Mouse (Mus musculus): ENCODE results near the gene Zfp947. TPM values are rescaled to one million over a fixed set of nuclear protein-coding genes. Genes with fewer than 3 reads are reported as not detected.

Gene Zfp947
- polyA plus RNA-seq (2012; rRNA removed; ENCODE audit: low replicate concordance): 0.05 and 0.16 TPM in 2 replicates

GRCm38 (mm10) chr17:22165722-22166294, at the start of gene Zfp947:
TSS of gene Zfp947 (minus strand) at chr17:22166190.

Other genes with a start within 250 kb of the Zfp947 start
- gene Zfp942, start 203.7 kb downstream of the Zfp947 start, polyA plus RNA-seq (2012; rRNA removed; ENCODE audit: low replicate concordance): 1.4 and 2.4 TPM in 2 replicates
- gene Zfp943, start 203.6 kb downstream of the Zfp947 start, polyA plus RNA-seq (2012; rRNA removed; ENCODE audit: low replicate concordance): 4.3 and 6.3 TPM in 2 replicates
- 0.11 and 0.47 TPM in 2 replicates for gene Zfp994, start 59.4 kb upstream of the Zfp947 start, polyA plus RNA-seq (2012; rRNA removed; ENCODE audit: low replicate concordance)
- gene CT030661.1, start 148.6 kb upstream of the Zfp947 start, polyA plus RNA-seq (2012; rRNA removed; ENCODE audit: low replicate concordance): 0.39 and 0.88 TPM in 2 replicates
- gene Zfp944, start 195.2 kb upstream of the Zfp947 start, polyA plus RNA-seq (2012; rRNA removed; ENCODE audit: low replicate concordance): 2.7 and 3.3 TPM in 2 replicates
- gene Zfp758, start 195.3 kb upstream of the Zfp947 start, polyA plus RNA-seq (2012; rRNA removed; ENCODE audit: low replicate concordance): 0.60 and 1.0 TPM in 2 replicates

All from mammary gland, adult 2 months (tissue).